Comparison of ENCODE assay signal across 13 mouse cellular contexts in the genomic region with DNA sequence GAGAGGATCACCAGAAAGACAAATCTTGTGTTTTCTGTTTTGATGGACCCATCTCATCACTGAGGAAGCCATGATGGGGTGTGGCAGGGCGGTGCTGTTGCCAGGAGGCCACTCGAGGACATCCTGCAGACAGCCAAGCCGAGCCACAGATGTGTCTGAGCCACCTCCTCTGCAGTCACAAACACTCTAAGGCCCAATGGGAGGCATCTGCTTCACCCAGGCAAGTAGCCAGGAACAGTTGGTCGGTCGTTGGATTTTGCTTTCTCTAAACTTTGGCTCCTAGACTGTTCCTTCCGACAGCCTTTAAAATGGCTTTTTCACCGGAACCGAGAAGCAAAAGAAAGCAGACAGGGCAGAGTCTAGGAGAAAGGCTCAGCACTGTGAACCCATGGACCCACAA.
DNase-seq lines count a peak whose midpoint lies in the region; ATAC-seq and TF ChIP-seq lines count a peak whose summit lies in the region.
"Had no signal": no experiment of that assay in that cellular context is flagged by ENCODE, and none has a peak within 500 bp of the region (broad histone marks: within the 10 kb centered on the region; RNA-seq: fewer than 3 reads in every experiment).

No protein-coding gene starts in this region.

- TF ChIP-seq POLR2A in kidney, adult 2 months (IDR thresholded peaks at IDR 0.05; ENCODE audit: low read depth, low read length), result no peak

- H3K4me2 ChIP-seq in kidney, embryonic 16.5 days (replicated peaks; ENCODE audit: low read depth, low read length), result no peak overlapping the region
- no peak overlapping the region for H3K4me2 ChIP-seq in intestine, embryonic 16.5 days (ENCODE audit: low read depth, low read length)
- H3K4me2 ChIP-seq: heart, embryonic 15.5 days; liver, embryonic 12.5 days; midbrain, embryonic 13.5 days; neural tube, embryonic 15.5 days had no signal

- no peak overlapping the region for H3K9ac ChIP-seq in kidney, embryonic 16.5 days (replicated peaks; ENCODE audit: low read length)
- H3K9ac ChIP-seq in intestine, embryonic 16.5 days (ENCODE audit: low read depth, low read length), result no peak overlapping the region
- H3K9ac ChIP-seq: heart, embryonic 15.5 days; liver, embryonic 12.5 days; midbrain, embryonic 13.5 days; neural tube, embryonic 15.5 days had no signal

- no peak overlapping the region for H3K4me3 ChIP-seq in kidney, adult 2 months (ENCODE audit: insufficient read depth, low read depth, low read length)
- no peak overlapping the region for H3K4me3 ChIP-seq in kidney, embryonic 16.5 days (ENCODE audit: low read length)
- no peak overlapping the region for H3K4me3 ChIP-seq in brown adipose tissue, adult 24 weeks (ENCODE audit: insufficient read depth, low read depth, low read length)
- no peak overlapping the region for H3K4me3 ChIP-seq in intestine, embryonic 16.5 days (ENCODE audit: low read length)
- H3K4me3 ChIP-seq: heart, embryonic 15.5 days; liver, embryonic 12.5 days; midbrain, embryonic 13.5 days; neural tube, embryonic 15.5 days had no signal

- no peaks in the 10 kb centered on the region for H3K36me3 ChIP-seq in kidney, adult 2 months (ENCODE audit: control insufficient read depth, insufficient read depth, low read length)
- H3K36me3 ChIP-seq in kidney, embryonic 16.5 days (ENCODE audit: insufficient read depth, low read length), result no peaks in the 10 kb centered on the region
- H3K36me3 ChIP-seq in intestine, embryonic 16.5 days (ENCODE audit: control insufficient read depth, insufficient read depth, low read length), result no peaks in the 10 kb centered on the region
- H3K36me3 ChIP-seq: heart, embryonic 15.5 days; liver, embryonic 12.5 days; midbrain, embryonic 13.5 days; neural tube, embryonic 15.5 days had no signal

- ATAC-seq in kidney, embryonic 16.5 days (ENCODE audit: low FRiP score, low TSS enrichment), result no peak
- ATAC-seq in intestine, embryonic 16.5 days, result no peak
- ATAC-seq: liver, embryonic 12.5 days; midbrain, embryonic 13.5 days had no signal

- H3K27me3 ChIP-seq in kidney, adult 2 months (replicated peaks; ENCODE audit: control insufficient read depth, insufficient read depth, low read length), result no peaks in the 10 kb centered on the region
- H3K27me3 ChIP-seq in kidney, embryonic 16.5 days (ENCODE audit: insufficient read depth, low read length), result no peaks in the 10 kb centered on the region
- no peaks in the 10 kb centered on the region for H3K27me3 ChIP-seq in intestine, embryonic 16.5 days (replicated peaks; ENCODE audit: control insufficient read depth, insufficient read depth, low read length)
- H3K27me3 ChIP-seq: heart, embryonic 15.5 days; liver, embryonic 12.5 days; neural tube, embryonic 15.5 days had no signal

- H3K9me3 ChIP-seq in kidney, embryonic 16.5 days (ENCODE audit: low read length), result no peaks in the 10 kb centered on the region
- no peaks in the 10 kb centered on the region; the same call in 1 of the 2 replicates for H3K9me3 ChIP-seq in intestine, embryonic 16.5 days (ENCODE audit: control insufficient read depth, low read length)
- H3K9me3 ChIP-seq: heart, embryonic 15.5 days; liver, embryonic 12.5 days; midbrain, embryonic 13.5 days; neural tube, embryonic 15.5 days had no signal

- peak; percentile 79 for DNase-seq in kidney, adult 2 months
- peak; percentile 52 for DNase-seq in adipocyte (ENCODE audit: low spot score)
- peak; percentile 35 for DNase-seq in kidney, postnatal 14 days
- no peak for DNase-seq in ovary, postnatal 14 days (ENCODE audit: low spot score)
- DNase-seq: cerebellum, adult 11-12 months; spleen, adult 18-20 months had no signal

- WGBS in kidney, adult 2 months, result 62% methylated on average over 8 of the region's 8 CpGs
- 79% methylated on average over 8 of the region's 8 CpGs for WGBS in kidney, embryonic 16.5 days
- 74% methylated on average over 8 of the region's 8 CpGs for WGBS in intestine, embryonic 16.5 days

- no peak for TF ChIP-seq CTCF in kidney, adult 2 months (conservative IDR thresholded peaks at IDR 0.05; ENCODE audit: insufficient read depth, insufficient read length, low read depth, low read length)

- no peaks in the 10 kb centered on the region for H3K4me1 ChIP-seq in kidney, adult 2 months (ENCODE audit: control insufficient read depth, insufficient read depth, low read length)
- peaks cover 6% of the 10 kb centered on the region for H3K4me1 ChIP-seq in kidney, embryonic 16.5 days (ENCODE audit: insufficient read depth, low read length)
- H3K4me1 ChIP-seq in brown adipose tissue, adult 24 weeks (ENCODE audit: control insufficient read depth, insufficient read depth, insufficient read length, low read length), result 0 out of 2 replicates have a peak, but pooled peaks cover 2% of the 10 kb centered on the region
- H3K4me1 ChIP-seq in intestine, embryonic 16.5 days (ENCODE audit: control insufficient read depth, insufficient read depth, low read length), result no peaks in the 10 kb centered on the region
- H3K4me1 ChIP-seq: liver, embryonic 12.5 days had no signal

- H3K27ac ChIP-seq in kidney, adult 2 months (ENCODE audit: insufficient read depth, low read depth, low read length), result no peak overlapping the region
- no peak overlapping the region for H3K27ac ChIP-seq in kidney, embryonic 16.5 days (ENCODE audit: low read length)
- peak overlapping the region; percentile 41; the same call in 1 of the 2 replicates for H3K27ac ChIP-seq in brown adipose tissue, adult 24 weeks (replicated peaks; ENCODE audit: low read depth, low read length)
- no peak overlapping the region for H3K27ac ChIP-seq in intestine, embryonic 16.5 days (ENCODE audit: low read length)
- H3K27ac ChIP-seq: heart, embryonic 15.5 days; liver, embryonic 12.5 days; midbrain, embryonic 13.5 days; neural tube, embryonic 15.5 days had no signal
